Mouse (Mus musculus) adrenal gland, adult (tissue): ENCODE measurements at regions not wholly inside any gene's neighbourhood (a gene's known extent, or its start where the extent isn't known, plus 50 kb on each side); places are given as distances from the start of the nearest gene placed in this dataset.

Experiments used
- DNase-seq, 2 experiments: peaks; one replicate each; pipeline ENCODE4 v3.0.0; 2022 to 2023; ENCODE audit warnings: low spot score in 1 of 2; ENCODE audit not compliant: inconsistent age in 2 of 2

GRCm38 (mm10) chr14:98937933-98938332 lies 56.2 kb downstream of the Rpl36a-ps1 start:
- no peak for DNase-seq

- no peak for DNase-seq
These were observed 56.7 kb downstream of the Rpl36a-ps1 start for GRCm38 (mm10) chr14:98937373-98937772.

- no peak for DNase-seq
These were observed 60.7 kb downstream of the Rpl36a-ps1 start for GRCm38 (mm10) chr14:98933371-98933916.

GRCm38 (mm10) chr14:98929276-98929675 lies 64.8 kb downstream of the Rpl36a-ps1 start:
- peak; percentile 8 to 82 for DNase-seq

- DNase-seq = no peak
These were observed 85.9 kb downstream of the Rpl36a-ps1 start for GRCm38 (mm10) chr14:98908234-98908633.

- DNase-seq = no peak
These were observed 95.2 kb downstream of the Rpl36a-ps1 start for GRCm38 (mm10) chr14:98898876-98899275.

GRCm38 (mm10) chr14:98897390-98897789 lies 96.7 kb downstream of the Rpl36a-ps1 start:
- no peak for DNase-seq

GRCm38 (mm10) chr14:98895933-98896332 lies 98.2 kb downstream of the Rpl36a-ps1 start:
- DNase-seq = no peak

- DNase-seq = no peak
These were observed 101.4 kb downstream of the Rpl36a-ps1 start for GRCm38 (mm10) chr14:98892670-98893069.

GRCm38 (mm10) chr14:98891252-98891947 lies 102.7 kb downstream of the Rpl36a-ps1 start:
- DNase-seq = no peak

GRCm38 (mm10) chr14:98887588-98887987 lies 106.5 kb downstream of the Rpl36a-ps1 start:
- DNase-seq = no peak

GRCm38 (mm10) chr14:98886982-98887381 lies 107.1 kb downstream of the Rpl36a-ps1 start:
- peak in 1 of 2 experiments; percentile 32 for DNase-seq

GRCm38 (mm10) chr14:98882586-98882985 lies 111.5 kb downstream of the Rpl36a-ps1 start:
- DNase-seq = no peak

- DNase-seq = peak; percentile 29 to 74
These were observed 116.2 kb downstream of the Rpl36a-ps1 start for GRCm38 (mm10) chr14:98877956-98878355.

- no peak for DNase-seq
These were observed 120.7 kb downstream of the Rpl36a-ps1 start for GRCm38 (mm10) chr14:98873446-98873845.

GRCm38 (mm10) chr14:98869888-98870287 lies 124.2 kb downstream of the Rpl36a-ps1 start:
- DNase-seq = no peak

GRCm38 (mm10) chr14:98866880-98867279 lies 127.2 kb downstream of the Rpl36a-ps1 start:
- peak in 1 of 2 experiments; percentile 48 for DNase-seq

GRCm38 (mm10) chr14:98864001-98864400 lies 130.1 kb downstream of the Rpl36a-ps1 start:
- DNase-seq = no peak

GRCm38 (mm10) chr14:98863598-98863997 lies 130.5 kb downstream of the Rpl36a-ps1 start:
- no peak for DNase-seq

- DNase-seq = no peak
These were observed 131.9 kb downstream of the Rpl36a-ps1 start for GRCm38 (mm10) chr14:98862095-98862735.

- DNase-seq = no peak
These were observed 135.3 kb downstream of the Rpl36a-ps1 start for GRCm38 (mm10) chr14:98858801-98859200.

- DNase-seq = no peak
These were observed 145.6 kb downstream of the Rpl36a-ps1 start for GRCm38 (mm10) chr14:98848500-98848899.
